Mouse (Mus musculus) layer of hippocampus, adult 11-12 months (tissue): ENCODE measurements around the gene Rap1b.

Experiments used
- DNase-seq: peaks from one replicate; pipeline ENCODE4 v3.0.0; 2022; ENCODE audit warnings: low spot score

The Rap1b gene

GRCm38 (mm10) chr10:117858241-117858640, 12.4 kb upstream of the Rap1b start:
- no peak for DNase-seq

DNA sequence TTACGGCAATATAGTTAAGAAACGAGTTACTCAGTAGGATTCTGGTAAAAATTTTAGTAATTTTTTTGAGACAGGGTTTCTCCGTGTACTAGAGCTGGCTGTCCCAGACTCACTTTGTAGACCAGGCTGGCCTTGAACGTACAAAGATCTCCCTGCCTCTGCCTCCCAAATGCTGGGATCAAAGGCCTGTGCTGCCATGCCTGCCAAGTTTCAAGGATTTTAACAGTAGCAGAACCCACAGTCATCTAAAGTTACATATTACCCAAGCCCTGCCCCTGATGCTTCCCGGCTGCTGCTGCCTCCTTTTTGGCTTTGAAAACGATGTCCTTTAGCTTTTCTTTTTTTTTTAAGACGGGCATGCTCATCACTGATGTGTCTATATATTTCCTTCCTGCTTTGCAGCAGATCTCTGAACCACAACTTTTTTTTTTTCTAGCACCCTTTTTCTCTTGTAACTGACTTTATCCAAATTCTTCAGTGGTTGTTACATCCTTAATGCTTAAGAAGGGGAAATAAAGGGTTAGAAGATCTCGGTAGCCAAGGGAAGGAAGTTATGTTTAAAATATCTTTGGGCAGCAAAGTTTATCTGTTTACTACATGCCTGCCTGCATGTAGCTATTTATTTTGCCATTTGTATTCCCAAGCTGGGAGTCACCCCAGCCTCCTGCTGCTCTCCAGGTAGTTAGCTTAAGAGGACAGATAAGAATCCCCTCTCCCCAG, 10.3 kb upstream of the Rap1b start:
- no peak for DNase-seq

DNA sequence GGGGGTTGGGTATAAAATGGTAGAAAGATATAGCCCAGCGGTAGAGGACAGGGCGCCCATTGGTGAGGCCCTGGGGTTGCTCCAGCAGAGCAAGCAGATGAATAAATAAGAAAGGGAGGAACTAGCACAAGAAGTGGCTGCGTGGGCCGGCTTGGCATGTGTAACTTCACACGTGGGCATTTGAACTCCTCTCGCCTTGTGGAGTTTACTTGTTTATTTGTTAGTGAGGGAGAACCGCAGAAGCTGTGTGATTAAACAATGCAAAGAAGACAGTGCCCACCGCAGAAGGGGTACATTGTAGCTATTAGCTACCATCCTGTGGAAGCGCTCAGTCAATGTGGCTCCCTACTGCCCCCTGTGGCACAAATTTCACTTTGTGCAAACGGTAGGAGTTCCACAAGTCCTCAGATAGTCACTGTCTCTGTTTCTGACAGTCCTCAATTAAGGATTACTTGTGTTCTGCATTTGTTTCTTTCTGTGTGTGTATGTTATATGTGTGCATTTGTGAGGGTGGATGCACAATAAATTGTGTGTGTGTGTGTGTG, 6.9 kb upstream of the Rap1b start:
- DNase-seq = no peak

- no peak for DNase-seq
These were observed 3.1 kb upstream of the Rap1b start for GRCm38 (mm10) chr10:117848981-117849380.

- no peak for DNase-seq
These were observed 961 bp upstream of the Rap1b start for GRCm38 (mm10) chr10:117846796-117847195.

DNA sequence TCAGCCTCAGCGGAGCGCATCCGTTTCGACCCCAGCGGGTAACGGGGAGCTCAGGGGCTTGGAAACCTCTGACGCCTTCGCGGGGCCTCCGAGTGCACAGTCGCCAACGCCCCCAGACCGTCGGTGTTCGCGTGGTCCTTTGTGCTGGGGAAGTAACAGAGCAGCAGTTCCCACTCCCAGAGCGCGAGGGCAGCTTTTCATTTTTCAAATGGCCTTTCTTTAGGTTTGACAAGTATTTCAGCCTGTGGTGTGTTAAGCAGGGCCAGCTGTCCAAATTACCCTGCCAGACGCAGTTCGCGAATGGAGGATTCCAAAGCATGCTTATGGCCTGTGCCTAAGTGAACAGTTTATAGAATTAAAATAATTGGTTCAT, 411 bp upstream of the Rap1b start:
- no peak for DNase-seq

GRCm38 (mm10) chr10:117844782-117845596, 846 bp downstream of the Rap1b start:
- DNase-seq = peak; percentile 45

DNA sequence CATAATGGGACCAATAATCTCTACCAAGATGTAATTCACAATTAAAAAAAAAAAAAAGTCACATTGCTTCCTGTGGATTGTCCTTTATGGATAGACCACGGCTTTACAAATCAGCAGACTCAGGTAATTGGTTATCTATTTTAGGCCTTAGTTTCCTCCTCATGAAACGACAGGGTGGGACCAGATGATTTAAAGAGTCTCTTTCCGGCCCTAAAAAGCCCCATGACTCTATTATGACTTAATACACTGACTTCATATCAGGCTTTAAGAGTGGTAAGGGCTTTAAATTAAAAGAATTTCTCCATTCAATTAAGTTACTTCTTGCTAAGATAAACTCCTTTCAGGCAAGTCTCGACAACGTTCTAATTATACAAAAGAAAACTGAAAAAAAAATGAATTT, 1.6 kb downstream of the Rap1b start:
- no peak for DNase-seq

DNA sequence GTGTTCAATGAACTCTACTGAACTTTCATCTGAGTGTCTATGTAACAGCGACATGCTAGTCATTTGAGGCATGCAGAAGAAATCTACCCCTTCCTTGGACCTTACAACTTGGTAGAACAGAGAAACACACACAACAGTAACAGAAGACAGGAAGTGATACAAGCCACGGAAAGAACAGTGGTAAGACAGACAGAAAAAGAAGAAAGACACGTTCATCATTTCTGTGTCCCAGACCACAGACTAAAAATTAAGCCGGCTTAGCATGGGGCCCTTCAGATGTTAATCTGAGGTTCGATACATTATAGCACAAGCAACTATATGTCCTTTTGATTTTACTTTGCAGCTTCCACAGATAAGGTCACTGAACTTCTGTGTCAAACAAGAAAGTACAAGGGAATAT, 2.1 kb downstream of the Rap1b start:
- no peak for DNase-seq

DNA sequence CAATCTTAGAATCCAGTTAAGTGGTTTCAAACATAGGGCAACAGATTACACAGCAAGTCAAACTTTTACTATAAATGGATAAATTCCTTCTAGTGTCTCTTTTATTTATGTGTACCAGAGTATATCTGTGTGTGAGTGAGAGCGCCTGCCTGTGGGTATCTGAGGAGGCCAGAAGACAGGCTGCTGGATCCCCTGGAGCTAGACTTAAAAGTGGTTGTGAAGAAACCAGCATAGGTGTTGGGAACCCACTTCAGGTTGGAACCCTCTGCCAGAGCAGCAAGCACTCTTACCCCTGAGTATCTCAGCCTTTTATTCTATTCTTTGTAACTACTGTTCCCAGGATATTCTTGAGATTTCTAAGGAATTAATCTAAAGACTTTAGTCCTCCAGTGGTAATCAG, 4.1 kb downstream of the Rap1b start:
- DNase-seq = no peak

DNA sequence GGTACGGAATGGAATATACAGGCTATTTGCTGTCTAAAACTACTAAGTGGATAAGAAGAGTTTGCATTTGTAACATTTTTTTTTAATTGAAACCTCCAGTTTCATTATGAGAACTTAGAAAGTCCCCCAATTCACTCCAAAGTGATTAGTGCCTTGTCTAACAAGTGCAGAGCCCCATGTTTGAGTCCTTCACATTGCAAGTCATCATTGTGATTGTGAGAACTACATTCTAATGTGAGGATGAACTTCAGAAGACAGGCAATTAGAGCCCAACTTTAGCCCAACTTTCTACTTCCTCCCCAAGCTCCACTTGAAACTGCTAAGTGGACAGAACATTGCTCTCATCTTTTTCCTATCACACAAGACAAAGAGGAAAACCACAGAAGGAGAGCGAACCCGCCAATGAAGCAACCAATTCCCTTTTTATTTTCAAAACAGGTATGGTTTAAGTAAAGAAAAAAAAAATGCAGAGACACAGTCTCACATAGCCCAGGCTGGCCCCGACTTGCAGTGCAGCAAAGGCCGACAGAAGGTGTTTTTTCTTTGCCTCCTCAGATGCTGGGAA, 5.3 kb downstream of the Rap1b start:
- no peak for DNase-seq

GRCm38 (mm10) chr10:117839737-117840136, 6.1 kb downstream of the Rap1b start:
- DNase-seq = no peak

- DNase-seq = no peak
These were observed 6.9 kb downstream of the Rap1b start for GRCm38 (mm10) chr10:117838924-117839323.

DNA sequence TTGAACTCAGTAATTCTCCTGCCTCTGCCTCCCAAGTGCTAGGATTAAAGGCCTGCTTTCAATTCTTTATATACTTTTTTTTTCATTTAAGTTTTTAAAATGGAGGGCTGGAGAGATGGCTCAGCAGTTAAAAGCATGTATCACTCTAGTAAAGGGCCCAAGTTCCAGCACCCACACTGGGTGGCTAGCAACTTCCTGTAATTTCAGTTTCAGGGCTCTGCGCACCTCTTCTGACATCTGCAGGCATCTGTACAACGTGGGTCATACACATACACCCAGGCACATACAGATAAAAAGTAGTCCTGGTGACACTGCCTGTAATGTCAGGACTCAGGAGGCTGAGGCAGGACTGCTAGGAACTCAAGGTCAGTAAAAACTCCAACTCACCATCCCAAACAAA, 9.5 kb downstream of the Rap1b start:
- DNase-seq = no peak

GRCm38 (mm10) chr10:117835453-117835852, 10.4 kb downstream of the Rap1b start:
- DNase-seq = no peak

- DNase-seq = no peak
These were observed 15.0 kb downstream of the Rap1b start for GRCm38 (mm10) chr10:117830797-117831196.

- DNase-seq = no peak
These were observed 16.2 kb downstream of the Rap1b start for GRCm38 (mm10) chr10:117829472-117830155.

GRCm38 (mm10) chr10:117829022-117829421, 16.8 kb downstream of the Rap1b start:
- no peak for DNase-seq

DNA sequence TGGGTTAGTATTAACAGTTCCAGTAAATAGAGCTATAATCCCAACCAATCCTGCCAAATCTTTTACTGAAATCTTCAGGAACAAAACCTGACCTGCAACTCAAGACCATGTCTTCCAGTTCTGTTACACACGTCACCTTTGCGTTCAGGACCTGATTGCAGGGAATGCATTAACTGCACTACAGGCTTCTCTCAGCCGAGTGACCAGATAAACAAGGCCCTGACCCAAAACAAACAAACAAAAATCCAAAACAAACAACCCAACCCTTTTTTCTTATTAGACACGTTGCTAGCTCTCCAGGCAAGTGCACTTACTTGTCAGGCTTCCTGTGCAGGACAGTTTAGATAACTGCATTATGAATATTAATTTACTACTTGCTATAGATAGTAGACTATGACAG, 17.3 kb downstream of the Rap1b start:
- DNase-seq = no peak

DNA sequence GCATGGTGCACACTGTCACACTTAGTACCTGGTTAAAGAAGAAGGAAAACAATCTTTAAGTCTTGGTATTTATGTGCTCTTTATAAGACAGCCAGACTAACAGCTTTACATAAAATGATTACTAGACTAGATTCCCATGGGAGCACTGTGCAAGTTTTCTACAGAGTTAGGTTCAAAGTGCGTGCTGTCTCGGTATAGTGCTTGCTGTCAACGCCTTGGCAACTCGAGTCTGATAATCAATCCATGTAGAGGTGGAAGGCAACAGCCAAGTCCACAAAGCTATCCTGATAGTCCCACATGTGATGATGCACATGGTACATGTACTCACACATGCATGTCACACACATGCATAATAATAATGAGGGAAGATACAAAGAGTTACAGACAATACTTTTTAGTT, 21.2 kb downstream of the Rap1b start:
- DNase-seq = no peak

GRCm38 (mm10) chr10:117824139-117824538, 21.7 kb downstream of the Rap1b start:
- no peak for DNase-seq

GRCm38 (mm10) chr10:117823321-117823720, 22.5 kb downstream of the Rap1b start:
- DNase-seq = no peak
